Mouse (Mus musculus): ENCODE results near the gene Hectd4. TPM values are rescaled to one million over a fixed set of nuclear protein-coding genes. Genes with fewer than 3 reads are reported as not detected.
"Not testable (repeated sequence)": the region's sequence is repeated elsewhere in the genome, so short reads cannot be mapped to it uniquely, and the experiment has no call there.

Hectd4 gene
- polyA plus RNA-seq, 1 experiment from 2014 or later, result 5.1 TPM

DNA sequence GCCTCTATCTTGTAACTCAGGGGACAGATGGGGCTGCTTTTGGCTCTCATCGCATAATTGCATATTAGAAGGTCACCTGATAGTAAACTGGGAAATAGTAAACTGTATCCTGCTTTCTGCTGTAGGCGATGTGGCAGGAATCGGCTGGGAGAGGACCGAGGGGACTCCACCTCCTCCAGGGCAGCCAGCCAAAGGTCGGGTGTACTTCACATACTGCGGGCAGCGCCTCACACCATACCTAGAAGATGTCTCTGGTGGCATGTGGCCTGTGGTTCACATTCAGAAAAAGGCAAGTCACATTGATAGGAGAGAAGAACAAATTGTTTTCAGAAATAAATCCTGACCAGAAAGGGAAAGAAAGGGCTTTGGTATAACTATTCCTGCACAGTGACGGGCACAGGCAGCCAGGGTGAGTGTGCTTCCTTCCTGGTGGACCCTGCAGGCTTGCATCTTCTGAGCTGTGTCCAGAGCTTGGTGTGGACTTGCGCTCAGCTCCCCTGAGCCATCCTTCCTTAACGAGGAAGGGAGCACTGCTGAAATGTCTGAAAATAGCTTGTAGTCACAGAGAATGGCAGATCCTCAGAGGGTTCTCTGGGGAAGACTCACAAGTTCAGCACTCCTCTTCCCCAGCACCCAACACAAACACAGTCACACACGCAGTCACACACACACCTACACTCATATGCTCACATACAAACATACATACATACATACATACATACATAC is 109.5 kb downstream of the Hectd4 start:
- H3K4me1 ChIP-seq, result no peaks in the 10 kb centered on the region
- H3K4me3 ChIP-seq, result peak overlapping the region; percentile 36
- H3K27ac ChIP-seq, result peak overlapping the region; percentile 46
- H3K9me3 ChIP-seq, result no peaks in the 10 kb centered on the region
- H3K27me3 ChIP-seq (ENCODE audit: poor library complexity, severe bottlenecking), result no peaks in the 10 kb centered on the region
- H3K36me3 ChIP-seq (replicated peaks), result peaks cover 90% of the 10 kb centered on the region
- 88% methylated on average over 11 of the region's 11 CpGs for WGBS
- DNase-seq (ENCODE audit: extremely low spot score, low spot score), result no peak

DNA sequence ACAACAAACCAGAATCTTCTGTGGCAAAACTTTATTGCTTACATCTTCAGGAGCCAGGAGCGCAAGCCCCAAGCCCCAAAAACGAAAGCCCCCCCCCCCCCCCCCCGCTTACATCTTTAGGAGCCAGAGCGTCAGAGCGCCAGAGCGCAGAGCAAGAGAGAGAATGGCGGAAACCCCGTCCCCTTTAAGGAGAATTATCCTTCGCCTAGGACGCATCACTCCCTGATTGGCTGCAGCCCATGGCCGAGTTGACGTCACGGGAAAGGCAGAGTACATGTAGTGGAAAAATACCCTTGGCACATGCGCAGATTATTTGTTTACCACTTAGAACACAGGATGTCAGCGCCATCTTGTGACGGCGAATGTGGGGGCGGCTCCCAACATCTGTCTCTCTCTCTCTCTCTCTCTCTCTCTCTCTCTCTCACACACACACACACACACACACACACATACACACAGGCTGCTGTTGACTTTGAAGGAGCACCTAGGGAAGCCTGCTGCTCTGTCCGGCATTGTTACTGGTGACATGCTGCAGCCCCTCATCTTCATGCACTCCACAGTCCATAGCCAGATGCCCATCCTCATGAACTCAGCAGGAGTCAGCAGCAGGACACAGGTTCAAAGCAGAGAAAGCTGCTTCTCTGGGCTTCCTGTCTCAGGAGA is 110.3 kb downstream of the Hectd4 start:
- H3K4me3 ChIP-seq, result peak overlapping the region; percentile 36

DNA sequence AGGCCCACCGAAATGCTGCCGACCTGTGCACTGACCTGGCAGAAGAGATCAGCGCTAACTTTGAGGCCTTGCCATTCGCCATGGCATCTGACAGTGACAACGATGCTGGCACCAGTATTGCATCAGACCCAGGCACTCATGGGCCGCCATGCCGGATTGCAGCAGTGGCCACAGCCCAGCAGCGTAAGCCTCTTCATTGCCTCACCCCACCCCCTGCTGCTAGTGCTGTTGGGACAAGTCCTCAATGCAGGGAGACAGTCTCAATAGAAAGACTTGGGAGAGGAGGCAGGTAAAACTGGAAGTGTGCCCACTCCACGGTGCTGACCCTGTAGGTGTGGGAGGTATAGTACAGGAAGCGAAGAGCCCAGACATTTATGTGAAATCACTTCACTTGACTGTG is 111.7 kb downstream of the Hectd4 start:
- H3K36me3 ChIP-seq (replicated peaks), result peaks cover 84% of the 10 kb centered on the region

More for the DNA sequence above, 110.3 kb downstream of the Hectd4 start:
- not testable (repeated sequence) for DNase-seq (ENCODE audit: extremely low spot score, low spot score); H3K9me3 ChIP-seq; H3K4me1 ChIP-seq; H3K27me3 ChIP-seq (ENCODE audit: poor library complexity, severe bottlenecking)
- Histone ChIP-seq H3K27ac (peak overlapping the region; percentile 79), H3K36me3 (replicated peaks) (peaks cover 90% of the 10 kb centered on the region)
- WGBS, result 73% methylated on average over 14 of the region's 19 CpGs

DNA sequence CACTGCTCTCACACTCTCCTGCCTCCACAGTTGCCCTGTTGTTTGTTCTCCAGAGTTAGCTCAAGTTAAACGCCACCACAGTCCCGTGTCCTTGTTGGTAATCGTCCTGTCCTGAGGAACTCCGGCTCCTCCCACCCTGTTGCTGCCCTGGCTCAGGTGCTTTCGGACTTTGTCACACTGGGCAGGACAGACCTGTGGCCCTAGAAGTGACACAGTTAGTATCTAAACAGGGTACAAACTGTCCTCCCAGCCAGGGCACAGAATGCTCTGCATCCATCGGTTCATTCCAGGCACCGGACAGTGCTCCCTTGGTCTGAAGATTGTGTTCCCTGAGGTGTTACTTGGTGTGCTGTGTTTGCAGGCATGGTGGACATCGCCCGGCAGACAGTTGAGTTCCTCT is 114.0 kb downstream of the Hectd4 start:
- no peak overlapping the region for H3K27ac ChIP-seq
- no peaks in the 10 kb centered on the region for H3K9me3 ChIP-seq
- H3K27me3 ChIP-seq (ENCODE audit: poor library complexity, severe bottlenecking), result no peaks in the 10 kb centered on the region
- 92% methylated on average over 9 of the region's 9 CpGs for WGBS
- H3K4me3 ChIP-seq, result no peak overlapping the region
- no peak for DNase-seq (ENCODE audit: extremely low spot score, low spot score)
- peaks cover 88% of the 10 kb centered on the region for H3K36me3 ChIP-seq (replicated peaks)
- no peaks in the 10 kb centered on the region for H3K4me1 ChIP-seq

More for the DNA sequence above, 111.7 kb downstream of the Hectd4 start:
- no peak overlapping the region for H3K27ac ChIP-seq
- no peak for DNase-seq (ENCODE audit: extremely low spot score, low spot score)
- H3K27me3 ChIP-seq (ENCODE audit: poor library complexity, severe bottlenecking), result no peaks in the 10 kb centered on the region
- 96% methylated on average over 10 of the region's 10 CpGs for WGBS
- H3K4me1 ChIP-seq, result no peaks in the 10 kb centered on the region
- no peaks in the 10 kb centered on the region for H3K9me3 ChIP-seq
- H3K4me3 ChIP-seq, result no peak overlapping the region

DNA sequence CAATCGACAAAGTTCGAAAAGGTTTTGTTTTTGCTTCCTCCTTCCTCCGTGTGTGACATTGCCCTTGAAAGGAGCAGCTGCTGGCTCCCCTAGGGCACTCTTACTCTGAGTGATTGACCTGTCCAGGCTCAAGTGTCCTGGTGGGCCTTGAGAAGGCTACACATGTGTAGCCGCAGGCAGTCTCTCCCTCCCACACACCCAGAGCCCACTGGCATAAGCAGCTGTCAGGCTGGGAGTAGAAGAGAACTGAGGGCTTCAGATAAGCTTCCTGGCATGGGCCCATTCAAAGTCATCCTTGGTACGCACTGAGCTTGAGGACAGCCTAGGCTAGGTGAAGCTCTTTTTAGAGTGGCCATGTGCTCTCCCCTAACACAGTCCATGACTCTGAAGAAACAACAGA is 114.4 kb downstream of the Hectd4 start:
- H3K27me3 ChIP-seq (ENCODE audit: poor library complexity, severe bottlenecking), result no peaks in the 10 kb centered on the region
- H3K36me3 ChIP-seq (replicated peaks), result peaks cover 88% of the 10 kb centered on the region
- no peaks in the 10 kb centered on the region for H3K9me3 ChIP-seq
- H3K4me1 ChIP-seq, result no peaks in the 10 kb centered on the region
- 93% methylated on average over 5 of the region's 5 CpGs for WGBS
- H3K27ac ChIP-seq, result no peak overlapping the region
- H3K4me3 ChIP-seq, result no peak overlapping the region
- DNase-seq (ENCODE audit: extremely low spot score, low spot score), result no peak

DNA sequence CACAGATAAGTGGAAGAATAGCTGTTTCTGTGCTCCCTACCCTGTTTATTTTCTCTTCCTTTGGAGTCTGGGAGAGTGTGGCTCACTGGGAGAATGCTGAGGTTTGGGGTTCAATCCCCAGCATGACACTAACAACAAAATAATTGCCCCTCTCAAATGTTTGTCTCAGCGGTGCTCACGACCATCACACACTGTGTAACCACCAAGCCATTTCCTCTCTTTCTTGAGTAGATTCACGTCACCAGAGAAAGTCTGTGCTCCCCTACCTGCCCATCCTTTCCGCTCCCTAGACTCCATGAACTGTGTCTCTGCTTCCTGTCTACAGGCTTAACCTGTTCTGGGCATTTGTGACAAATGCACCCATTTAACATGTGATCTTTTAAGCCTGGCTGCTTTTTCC is 115.4 kb downstream of the Hectd4 start:
- H3K4me3 ChIP-seq, result no peak overlapping the region
- H3K36me3 ChIP-seq (replicated peaks), result peaks cover 91% of the 10 kb centered on the region
- no peaks in the 10 kb centered on the region for H3K27me3 ChIP-seq (ENCODE audit: poor library complexity, severe bottlenecking)
- peaks cover 2% of the 10 kb centered on the region; the same call in 1 of the 2 replicates for H3K4me1 ChIP-seq
- H3K9me3 ChIP-seq, result no peaks in the 10 kb centered on the region
- DNase-seq (ENCODE audit: extremely low spot score, low spot score), result no peak
- 88% methylated on average over 4 of the region's 4 CpGs for WGBS
- H3K27ac ChIP-seq, result no peak overlapping the region

DNA sequence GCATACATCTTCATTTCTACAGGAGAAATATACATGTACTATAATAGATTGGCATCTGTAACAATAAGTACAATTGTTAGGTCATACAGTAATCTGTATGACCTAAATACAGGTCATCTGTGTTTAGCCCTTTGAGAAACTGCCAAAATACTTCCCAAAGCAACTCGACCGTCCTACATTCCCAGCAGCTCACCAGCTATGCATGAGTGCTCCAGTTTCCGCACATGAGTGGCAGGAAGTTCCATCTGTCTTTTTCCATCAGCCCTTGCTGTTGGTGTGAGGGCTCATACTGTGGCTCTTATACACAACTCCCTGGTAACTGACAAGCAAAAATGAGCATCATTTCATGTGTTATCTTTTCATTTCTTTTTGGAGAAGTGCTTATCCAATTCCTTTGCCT is 116.0 kb downstream of the Hectd4 start:
- Histone ChIP-seq H3K4me1 (peaks cover 8% of the 10 kb centered on the region), H3K27me3 (ENCODE audit: poor library complexity, severe bottlenecking) (no peaks in the 10 kb centered on the region), H3K4me3 (no peak overlapping the region), H3K9me3 (no peaks in the 10 kb centered on the region), H3K36me3 (replicated peaks) (peaks cover 88% of the 10 kb centered on the region), H3K27ac (no peak overlapping the region)
- DNase-seq (ENCODE audit: extremely low spot score, low spot score), result no peak
- WGBS, result 91% methylated on average over 3 of the region's 3 CpGs

DNA sequence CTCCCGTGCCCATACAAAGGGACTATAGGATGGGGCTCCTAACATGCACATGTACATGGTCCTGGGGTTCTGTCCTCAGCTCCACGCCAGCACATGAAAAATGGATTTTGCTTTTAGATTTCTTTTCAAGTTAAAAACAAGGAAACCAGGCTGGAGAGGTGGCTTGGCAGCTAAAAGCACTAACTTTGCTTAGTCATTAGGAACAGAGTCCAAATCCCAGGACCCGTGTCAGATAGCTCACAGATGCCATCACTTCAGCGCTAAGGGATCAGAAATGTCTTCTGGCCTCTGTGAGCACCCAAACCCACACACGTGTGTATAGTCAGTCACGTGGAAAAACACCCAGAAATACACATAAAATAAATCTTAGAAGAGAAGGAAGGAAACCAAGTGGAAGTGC is 116.8 kb downstream of the Hectd4 start:
- DNase-seq (ENCODE audit: extremely low spot score, low spot score), result no peak
- H3K36me3 ChIP-seq (replicated peaks), result peaks cover 82% of the 10 kb centered on the region
- WGBS, result 89% methylated on average over 6 of the region's 6 CpGs

DNA sequence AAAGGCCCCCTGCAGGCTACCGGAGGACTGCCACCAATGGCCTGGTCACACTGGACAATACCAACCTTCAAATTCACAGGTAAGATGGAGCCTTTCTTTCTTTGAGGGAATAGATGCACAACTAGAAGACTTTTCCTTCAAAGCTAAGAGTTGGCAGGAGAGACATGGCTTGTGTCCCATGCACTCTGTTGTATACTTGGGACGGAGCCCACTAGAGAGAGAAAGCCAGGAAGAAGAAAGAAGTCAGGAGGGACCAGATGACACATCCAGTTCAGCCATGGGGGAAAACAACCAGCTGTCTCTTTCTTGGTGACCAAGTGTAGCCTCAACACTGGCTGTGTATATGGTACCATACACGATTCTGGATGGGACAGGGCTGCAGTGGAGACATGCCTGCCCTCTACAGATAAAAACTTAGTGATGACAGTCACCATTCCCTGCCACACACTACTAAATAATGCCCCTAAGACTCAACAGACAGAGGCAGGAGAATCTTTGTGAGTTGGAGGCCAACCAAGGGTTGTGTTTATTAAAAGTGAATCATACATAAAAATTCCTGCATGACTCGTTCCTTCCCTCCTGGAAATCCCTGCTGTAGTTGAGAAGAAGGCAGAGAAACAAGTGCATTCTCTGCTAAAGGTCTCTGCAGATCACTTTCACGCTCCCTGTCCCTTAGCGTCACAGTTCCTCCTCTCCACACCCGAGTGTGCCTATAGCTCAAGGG is 119.7 kb downstream of the Hectd4 start:
- DNase-seq (ENCODE audit: extremely low spot score, low spot score), result no peak
- H3K27me3 ChIP-seq (ENCODE audit: poor library complexity, severe bottlenecking), result no peaks in the 10 kb centered on the region
- H3K27ac ChIP-seq, result no peak overlapping the region
- 90% methylated on average over 7 of the region's 7 CpGs for WGBS
- H3K4me1 ChIP-seq, result peaks cover 15% of the 10 kb centered on the region
- H3K9me3 ChIP-seq, result no peaks in the 10 kb centered on the region
- no peak overlapping the region for H3K4me3 ChIP-seq
- H3K36me3 ChIP-seq (replicated peaks), result peaks cover 82% of the 10 kb centered on the region

More for the DNA sequence above, 116.8 kb downstream of the Hectd4 start:
- H3K4me1 ChIP-seq, result peaks cover 12% of the 10 kb centered on the region
- H3K27ac ChIP-seq, result no peak overlapping the region
- H3K9me3 ChIP-seq, result no peaks in the 10 kb centered on the region
- no peaks in the 10 kb centered on the region for H3K27me3 ChIP-seq (ENCODE audit: poor library complexity, severe bottlenecking)
- no peak overlapping the region for H3K4me3 ChIP-seq

DNA sequence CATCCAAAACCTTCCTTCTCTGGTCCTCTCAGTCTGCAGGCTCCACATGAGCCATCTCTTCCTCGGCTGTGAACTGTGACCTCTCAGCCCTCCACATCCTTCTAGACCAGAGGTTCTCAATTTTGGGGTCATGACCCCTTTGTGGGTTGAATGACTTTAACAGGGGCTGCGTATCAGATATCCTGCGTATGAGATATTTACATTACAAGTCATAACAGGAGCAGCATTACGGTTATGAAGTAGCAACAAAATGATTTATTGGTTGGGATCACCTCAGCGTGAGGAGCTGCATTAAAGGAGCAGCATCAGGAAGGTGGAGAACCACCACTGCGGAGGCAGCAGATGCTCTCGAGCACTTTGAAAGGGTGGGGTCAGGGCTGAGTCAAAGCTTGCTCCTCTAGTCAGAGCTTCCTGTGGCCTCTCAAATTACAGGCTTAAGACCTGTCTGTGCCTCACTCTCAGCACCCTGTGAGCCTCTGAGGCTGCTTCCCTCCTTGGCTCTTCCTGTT is 121.0 kb downstream of the Hectd4 start:
- H3K4me3 ChIP-seq, result no peak overlapping the region
- no peaks in the 10 kb centered on the region for H3K9me3 ChIP-seq
- no peak overlapping the region for H3K27ac ChIP-seq
- peaks cover 15% of the 10 kb centered on the region for H3K4me1 ChIP-seq
- DNase-seq (ENCODE audit: extremely low spot score, low spot score), result no peak
- H3K36me3 ChIP-seq (replicated peaks), result peaks cover 87% of the 10 kb centered on the region
- no peaks in the 10 kb centered on the region for H3K27me3 ChIP-seq (ENCODE audit: poor library complexity, severe bottlenecking)
- WGBS, result 50% methylated on average over 7 of the region's 7 CpGs

DNA sequence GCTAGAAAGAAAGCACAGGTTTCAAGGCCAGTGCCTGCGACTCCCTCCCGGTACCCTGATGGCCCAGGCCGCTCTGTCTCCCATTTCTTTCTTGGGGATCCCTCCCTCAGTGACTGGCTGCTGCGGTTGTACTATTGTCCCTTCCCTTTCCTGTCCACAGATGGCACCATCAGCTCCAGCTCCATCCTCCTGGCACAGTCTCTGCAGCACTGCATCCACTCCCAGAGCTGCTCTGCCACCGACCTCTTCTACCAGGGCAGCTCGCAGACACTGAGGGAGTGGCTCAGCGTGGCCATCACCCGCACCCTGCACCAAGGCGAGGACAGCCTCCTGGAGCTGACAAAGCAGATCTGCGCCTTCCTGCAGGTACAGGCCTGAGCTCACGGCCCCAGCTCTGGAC is 122.5 kb downstream of the Hectd4 start:
- H3K4me1 ChIP-seq, result peaks cover 15% of the 10 kb centered on the region
- H3K4me3 ChIP-seq, result no peak overlapping the region
- DNase-seq (ENCODE audit: extremely low spot score, low spot score), result no peak
- H3K9me3 ChIP-seq, result no peaks in the 10 kb centered on the region
- 91% methylated on average over 11 of the region's 11 CpGs for WGBS
- H3K27ac ChIP-seq, result no peak overlapping the region
- H3K36me3 ChIP-seq (replicated peaks), result peaks cover 85% of the 10 kb centered on the region
- H3K27me3 ChIP-seq (ENCODE audit: poor library complexity, severe bottlenecking), result no peaks in the 10 kb centered on the region

DNA sequence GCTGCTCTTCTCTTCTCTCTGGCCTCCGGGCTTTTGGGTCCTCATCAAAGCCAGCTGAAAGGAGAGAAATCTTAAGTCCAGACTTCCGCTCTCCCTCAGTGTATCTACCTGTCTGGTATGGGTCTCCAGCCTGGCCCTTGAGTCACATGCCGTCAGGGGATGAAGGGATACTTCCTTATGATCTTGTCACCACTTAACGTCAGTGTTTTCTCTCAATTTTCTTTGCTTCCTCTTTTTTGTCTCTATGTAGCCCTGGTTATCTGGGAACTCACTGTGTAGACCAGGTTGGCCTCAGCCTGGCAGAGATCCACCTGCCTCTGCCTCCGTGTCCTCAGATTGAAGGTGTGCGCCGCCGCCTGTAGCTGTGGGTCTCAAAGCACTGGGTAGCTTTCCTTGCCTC is 124.0 kb downstream of the Hectd4 start:
- Histone ChIP-seq H3K27me3 (ENCODE audit: poor library complexity, severe bottlenecking) (no peaks in the 10 kb centered on the region), H3K27ac (no peak overlapping the region), H3K9me3 (no peaks in the 10 kb centered on the region), H3K4me1 (peaks cover 15% of the 10 kb centered on the region), H3K36me3 (replicated peaks) (peaks cover 84% of the 10 kb centered on the region), H3K4me3 (no peak overlapping the region)
- no peak for DNase-seq (ENCODE audit: extremely low spot score, low spot score)
- 95% methylated on average over 8 of the region's 8 CpGs for WGBS

DNA sequence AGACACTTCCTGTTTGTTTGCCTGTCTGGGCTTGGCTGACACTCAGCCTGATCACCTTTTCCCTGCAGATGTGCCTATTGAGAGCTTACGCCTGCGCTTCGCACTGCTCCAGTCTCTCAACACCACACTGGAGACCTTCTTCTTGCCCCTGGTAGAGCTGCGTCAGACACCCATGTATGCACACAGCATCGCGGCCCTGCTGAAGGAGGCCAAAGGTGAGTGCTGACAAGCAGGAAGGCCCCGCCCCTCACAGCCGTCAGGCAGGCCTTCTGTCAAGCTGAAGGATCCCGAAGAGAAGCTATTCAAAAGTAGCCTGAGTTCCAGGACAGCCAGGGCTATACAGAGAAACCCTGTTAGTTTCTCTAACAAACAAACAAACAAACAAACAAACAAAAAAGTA is 139.2 kb downstream of the Hectd4 start:
- Histone ChIP-seq H3K9me3 (no peaks in the 10 kb centered on the region), H3K27me3 (ENCODE audit: poor library complexity, severe bottlenecking) (no peaks in the 10 kb centered on the region), H3K27ac (no peak overlapping the region), H3K4me3 (no peak overlapping the region), H3K36me3 (replicated peaks) (peaks cover 99% of the 10 kb centered on the region), H3K4me1 (no peaks in the 10 kb centered on the region)
- no peak for DNase-seq (ENCODE audit: extremely low spot score, low spot score)
- 79% methylated on average over 9 of the region's 9 CpGs for WGBS

Data from forebrain, embryonic 10.5 days (tissue).